Mouse (Mus musculus) cortical plate, adult 2 months (tissue): ENCODE measurements around the gene Bsnd.

Experiments
- CTCF ChIP-seq: fragments of 200-500 bp; IDR thresholded peaks from 2 replicates; pipeline ENCODE4 v1.5.1; 2011; ENCODE audit warnings: mild to moderate bottlenecking, control low read depth, low read length; ENCODE audit not compliant: insufficient read depth; ENCODE audit errors: extremely low read depth
- POLR2A ChIP-seq: fragments of 200-500 bp; IDR thresholded peaks from 2 replicates; pipeline ENCODE4 v1.6.1; 2011; ENCODE audit warnings: mild to moderate bottlenecking, low read length, control low read depth; ENCODE audit not compliant: insufficient read depth; ENCODE audit errors: extremely low read depth

DNA sequence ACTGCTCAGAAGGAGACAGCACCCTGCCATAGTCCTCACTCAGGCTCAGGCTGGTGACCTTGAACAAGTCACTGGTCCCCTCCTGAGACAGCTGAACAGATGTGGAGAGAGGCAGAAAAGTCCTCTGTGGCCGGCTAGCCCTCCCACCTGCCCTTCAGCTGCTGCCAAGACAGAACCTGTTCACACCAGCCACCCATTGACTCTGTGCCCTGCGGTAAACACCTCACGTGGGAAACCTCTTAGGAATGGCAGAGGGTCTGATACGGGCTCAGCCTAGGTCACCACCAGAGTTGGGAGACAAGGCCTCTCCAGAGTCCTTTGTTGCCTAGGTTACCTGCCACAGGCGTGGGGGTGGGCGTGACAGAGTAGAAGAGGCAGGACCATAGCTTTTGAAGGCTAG, 4.8 kb upstream of the Bsnd start:
- TF ChIP-seq POLR2A (no peak), CTCF (no peak)
